In genomic region chr5:33737903-33738321, GRCm38 (mm10) we compare ENCODE assay signal across 8 mouse cellular contexts. TPM values are rescaled to one million over a fixed set of nuclear protein-coding genes. Genes with fewer than 3 reads are reported as not detected.
DNase-seq lines count a peak whose midpoint lies in the region; ATAC-seq and TF ChIP-seq lines count a peak whose summit lies in the region.

No protein-coding gene starts in this region.

- no peak for ATAC-seq in G1E (ENCODE audit: extremely low read depth, insufficient number of reproducible peaks, low FRiP score, poor library complexity, severe bottlenecking)
- ATAC-seq in lung, postnatal 0 days = peak; percentile 67
- no peak for ATAC-seq in activated CD4-positive, CD25-positive, alpha-beta regulatory T cell, adult 4 months

- TF ChIP-seq CTCF in G1E (IDR thresholded peaks at IDR 0.05; ENCODE audit: low read depth, low read length) = peak; percentile 51; the same call in 1 of the 2 replicates
- peak; percentile 94 for TF ChIP-seq CTCF in lung, postnatal 0 days (IDR thresholded peaks at IDR 0.05)

- H3K9me3 ChIP-seq in G1E (replicated peaks) = no peaks in the 10 kb centered on the region
- H3K9me3 ChIP-seq in lung, postnatal 0 days (ENCODE audit: low read length) = no peaks in the 10 kb centered on the region

- H3K9ac ChIP-seq in lung, postnatal 0 days (replicated peaks; ENCODE audit: low read depth) = no peak overlapping the region

- no peak overlapping the region for H3K4me2 ChIP-seq in lung, postnatal 0 days (replicated peaks; ENCODE audit: low read depth, low read length)

- intact Hi-C loops in heart, postnatal 14 days (cut with DNase I) = loop anchor here (2.0 kb wide), 1 partner anchor 53 kb away; no protein-coding TSS in a partner anchor

- no peaks in the 10 kb centered on the region for H3K4me1 ChIP-seq in G1E (ENCODE audit: insufficient read depth, low read depth, low read length)
- no peaks in the 10 kb centered on the region for H3K4me1 ChIP-seq in lung, postnatal 0 days (ENCODE audit: insufficient read depth, low read depth, low read length)

- peak; percentile 32 for DNase-seq in G1E (ENCODE audit: low spot score)
- peak; percentile 82 for DNase-seq in adrenal gland, postnatal 10 days
- DNase-seq in embryo, embryonic 9.5 days (ENCODE audit: extremely low spot score) = peak; percentile 77
- DNase-seq in heart, postnatal 14 days = peak; percentile 75 to 86
- DNase-seq in layer of hippocampus, adult 18-20 months (ENCODE audit: low spot score in 2 of 2) = peak; percentile 54 to 84
- peak; percentile 84 for DNase-seq in lung, postnatal 0 days (ENCODE audit: low spot score)
- peak; percentile 67 for DNase-seq in right cerebral cortex, postnatal 25 days

- peaks cover 14% of the 10 kb centered on the region; the same call in 1 of the 2 replicates for H3K27me3 ChIP-seq in G1E (ENCODE audit: insufficient read depth, low read length)
- no peaks in the 10 kb centered on the region for H3K27me3 ChIP-seq in lung, postnatal 0 days (replicated peaks; ENCODE audit: insufficient read depth, low read length)

- H3K27ac ChIP-seq in lung, postnatal 0 days (ENCODE audit: low read length) = no peak overlapping the region

- no peak for TF ChIP-seq EP300 in lung, postnatal 0 days (IDR thresholded peaks at IDR 0.05)

- peaks cover 44% of the 10 kb centered on the region for H3K36me3 ChIP-seq in G1E (replicated peaks)
- H3K36me3 ChIP-seq in lung, postnatal 0 days (ENCODE audit: insufficient read depth, low read length) = peaks cover 29% of the 10 kb centered on the region

- WGBS in lung, postnatal 0 days = 20% methylated on average over 7 of the region's 7 CpGs

- no peak overlapping the region for H3K4me3 ChIP-seq in G1E (ENCODE audit: low read depth, low read length)
- no peak overlapping the region for H3K4me3 ChIP-seq in lung, postnatal 0 days (ENCODE audit: low read depth, low read length)

RNA-seq across cellular contexts. Expression of gene Fgfr3, which starts 16.4 kb away (rescaled TPM):
- total RNA-seq in G1E (2014; fragmentation: Nextera tagmentation) (not detected in 2 replicates), G1E (2017) (0.12 and 0.22 TPM in 2 replicates)
- 0.03 TPM in 1 of 2 replicates, not detected in the other for polyA plus RNA-seq in G1E (2012)
- 1 to 10 TPM; 4.8 to 8.8 TPM for total RNA-seq in adrenal gland, postnatal 10 days (2021)
- total RNA-seq in heart, postnatal 14 days (2021) = 10 to 100 TPM; 12.7 to 13.0 TPM
- total RNA-seq in layer of hippocampus, adult 18-20 months (2021) = 100 to 1,000 TPM; 120 to 122 TPM
- polyA plus RNA-seq in lung, postnatal 0 days (2015; fragmentation: Nextera tagmentation; extraction: Ambion mirVana) = 67.9 and 72.5 TPM in 2 replicates
- under 1 TPM in 1 of 2 experiments, not detected in 1; 0.11 TPM for polyA plus RNA-seq in activated CD4-positive, CD25-positive, alpha-beta regulatory T cell, adult 4 months (2017; shearing (Covaris generic))

RNA-seq across cellular contexts. Expression of gene Letm1, which starts 44.7 kb away (rescaled TPM):
- 20.8 and 21.6 TPM in 2 replicates for total RNA-seq in G1E (2014; fragmentation: Nextera tagmentation)
- 11.8 and 14.6 TPM in 2 replicates for total RNA-seq in G1E (2017)
- polyA plus RNA-seq in G1E (2012) = 25.4 and 28.6 TPM in 2 replicates
- total RNA-seq in adrenal gland, postnatal 10 days (2021) = 100 to 1,000 TPM; 160 to 165 TPM
- 100 to 1,000 TPM; 148 to 169 TPM for total RNA-seq in heart, postnatal 14 days (2021)
- total RNA-seq in layer of hippocampus, adult 18-20 months (2021) = 100 to 1,000 TPM in 1 of 2 experiments, 10 to 100 TPM in 1; 95.4 to 101 TPM
- polyA plus RNA-seq in lung, postnatal 0 days (2015; fragmentation: Nextera tagmentation; extraction: Ambion mirVana) = 39.1 and 40.1 TPM in 2 replicates
- polyA plus RNA-seq in activated CD4-positive, CD25-positive, alpha-beta regulatory T cell, adult 4 months (2017; shearing (Covaris generic)) = 10 to 100 TPM; 18.0 to 22.2 TPM

Comparison
In these comparisons a context has a peak if more than half of its experiments do, and no peak if none do; other contexts are left out.
1. DNase-seq: peak in every context shown above with its lines; median percentile 84 in lung, postnatal 0 days; 82 in adrenal gland, postnatal 10 days; 80 in heart, postnatal 14 days; 77 in embryo, embryonic 9.5 days; 69 in layer of hippocampus, adult 18-20 months; 67 in right cerebral cortex, postnatal 25 days; 32 in G1E.
2. RNA of gene Fgfr3, which starts 16.4 kb away (total RNA-seq): 120 to 122 TPM in layer of hippocampus, adult 18-20 months; 12.7 to 13.0 TPM in heart, postnatal 14 days, 4.8 to 8.8 TPM in adrenal gland, postnatal 10 days and 0.12 to 0.22 TPM in G1E; every median in the first group is over 4 times any median in the second.
3. RNA of gene Letm1, which starts 44.7 kb away (total RNA-seq): 148 to 169 TPM in heart, postnatal 14 days, 160 to 165 TPM in adrenal gland, postnatal 10 days and 95.4 to 101 TPM in layer of hippocampus, adult 18-20 months; 11.8 to 21.6 TPM in G1E; every median in the first group is over 4 times any median in the second.